Mouse (Mus musculus) stomach, embryonic 16.5 days (tissue): ENCODE results near the gene Lekr1. TPM values are rescaled to one million over a fixed set of nuclear protein-coding genes. Genes with fewer than 3 reads are reported as not detected.

Source experiments
- ATAC-seq: fragments of 200-750 bp; cut with Nextera tagmentation; 2 replicates; pipeline ENCODE4 v1.8.0; 2017; ENCODE audit warnings: moderate number of reproducible peaks, moderate TSS enrichment; ENCODE audit not compliant: insufficient read depth, low FRiP score
- H3K27ac ChIP-seq: fragments of 300-500 bp; sonication (generic); 2 replicates; pipeline ENCODE4 v1.5.1; 2014; ENCODE audit warnings: low read length
- H3K27me3 ChIP-seq: fragments of 300-500 bp; sonication (generic); 2 replicates; pipeline ENCODE4 v1.6.1; 2014; ENCODE audit warnings: low read length, control low read depth, mixed read lengths; ENCODE audit not compliant: control insufficient read depth, insufficient read depth
- H3K36me3 ChIP-seq: fragments of 300-500 bp; sonication (generic); 2 replicates; pipeline ENCODE4 v1.6.1; 2014; ENCODE audit warnings: low read length; ENCODE audit not compliant: control insufficient read depth, insufficient read depth
- H3K4me1 ChIP-seq: fragments of 300-500 bp; sonication (generic); 2 replicates; pipeline ENCODE4 v1.6.1; 2014; ENCODE audit warnings: low read length, control low read depth, mixed read lengths; ENCODE audit not compliant: control insufficient read depth, insufficient read depth
- H3K4me2 ChIP-seq: fragments of 300-500 bp; sonication (generic); 2 replicates; pipeline ENCODE4 v1.6.1; 2014; ENCODE audit warnings: low read depth, low read length, mixed read lengths
- H3K4me3 ChIP-seq: fragments of 300-500 bp; sonication (generic); replicated peaks from 2 replicates; pipeline ENCODE4 v1.5.1; 2014; ENCODE audit warnings: mild to moderate bottlenecking, low read length
- H3K9ac ChIP-seq: fragments of 300-500 bp; sonication (generic); 2 replicates; pipeline ENCODE4 v1.6.1; 2014; ENCODE audit warnings: low read length
- H3K9me3 ChIP-seq: fragments of 300-500 bp; sonication (generic); replicated peaks from 2 replicates; pipeline ENCODE4 v1.6.1; 2016; ENCODE audit warnings: low read length, control low read depth; ENCODE audit not compliant: control insufficient read depth
- WGBS: fragments of 180-500 bp; shearing (Covaris S2); extraction: QIAGEN DNeasy Blood & Tissue Kit; methylation state at CpG from one replicate; pipeline ENCODE4 v1.1.7; 2014; 5-methylcytosine and 5-hydroxymethylcytosine counted together
- polyA plus RNA-seq: library from polyadenylated mRNA; unstranded; fragments of >200 nt; fragmentation: Nextera tagmentation; extraction: Ambion mirVana; gene quantifications from 2 replicates; pipeline ENCODE4 v1.2.1, GENCODE M21; 2015

Gene Lekr1
- polyA plus RNA-seq, 1 experiment from 2014 or later = 7.9 TPM

GRCm38 (mm10) chr3:65802868-65803267 is 136.8 kb downstream of the Lekr1 start:
- H3K9ac ChIP-seq = no peak overlapping the region
- H3K4me1 ChIP-seq = no peaks in the 10 kb centered on the region
- ATAC-seq = 0 out of 2 replicates have a peak, but pooled peaks have one; percentile 69
- H3K9me3 ChIP-seq = no peaks in the 10 kb centered on the region
- H3K4me2 ChIP-seq = no peak overlapping the region
- H3K27ac ChIP-seq = no peak overlapping the region
- WGBS = 43% methylated on average over 5 of the region's 5 CpGs
- no peak overlapping the region for H3K4me3 ChIP-seq
- H3K36me3 ChIP-seq = no peaks in the 10 kb centered on the region
- no peaks in the 10 kb centered on the region for H3K27me3 ChIP-seq

DNA sequence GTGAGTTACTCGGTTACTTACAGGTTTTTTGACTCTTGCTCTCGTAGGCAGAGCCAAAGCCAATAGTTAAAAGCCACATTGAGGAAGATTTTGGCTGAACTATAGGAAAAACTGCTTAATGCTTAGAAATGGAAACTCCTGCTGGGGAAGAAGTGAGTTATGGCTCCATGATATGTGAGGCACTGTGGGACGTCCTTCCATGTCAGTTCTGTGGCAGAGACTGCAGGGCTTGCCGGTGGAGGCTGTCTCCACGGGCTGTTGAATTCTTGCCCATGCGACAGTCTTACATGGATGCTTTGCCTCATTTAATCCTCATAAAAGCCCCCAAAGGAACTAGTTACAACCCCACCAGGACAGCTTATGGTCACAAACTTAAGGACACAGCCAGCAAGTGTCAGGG is 148.9 kb downstream of the Lekr1 start:
- 80% methylated on average over 6 of the region's 6 CpGs for WGBS
- Histone ChIP-seq H3K4me1 (no peaks in the 10 kb centered on the region), H3K36me3 (no peaks in the 10 kb centered on the region), H3K27ac (no peak overlapping the region), H3K9ac (no peak overlapping the region), H3K4me3 (no peak overlapping the region), H3K27me3 (no peaks in the 10 kb centered on the region), H3K4me2 (no peak overlapping the region), H3K9me3 (no peaks in the 10 kb centered on the region)
- no peak for ATAC-seq

DNA sequence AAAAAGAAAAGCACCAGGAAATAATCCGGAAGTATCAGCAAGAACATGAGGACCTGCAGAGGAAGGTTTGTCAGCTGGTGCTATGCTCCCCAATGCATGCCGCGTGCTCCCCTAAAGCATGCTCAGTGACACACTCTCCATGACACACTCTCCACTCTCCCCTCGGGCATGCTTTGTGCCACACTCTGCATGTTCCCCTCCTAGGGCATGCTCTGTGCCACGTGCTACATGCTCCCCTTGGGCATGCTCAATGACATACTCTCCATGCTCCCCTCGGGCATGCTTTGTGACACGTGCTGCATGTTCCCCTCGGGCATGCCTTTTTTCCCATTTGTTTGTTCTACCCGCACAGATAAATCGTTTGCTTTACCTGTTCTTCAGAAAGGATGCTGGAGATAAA is 150.0 kb downstream of the Lekr1 start:
- Histone ChIP-seq H3K4me3 (no peak overlapping the region), H3K9ac (no peak overlapping the region), H3K36me3 (no peaks in the 10 kb centered on the region), H3K4me2 (no peak overlapping the region), H3K27ac (no peak overlapping the region), H3K4me1 (0 out of 2 replicates have a peak, but pooled peaks cover 3% of the 10 kb centered on the region), H3K27me3 (no peaks in the 10 kb centered on the region), H3K9me3 (no peaks in the 10 kb centered on the region)
- 71% methylated on average over 10 of the region's 10 CpGs for WGBS
- ATAC-seq = no peak

DNA sequence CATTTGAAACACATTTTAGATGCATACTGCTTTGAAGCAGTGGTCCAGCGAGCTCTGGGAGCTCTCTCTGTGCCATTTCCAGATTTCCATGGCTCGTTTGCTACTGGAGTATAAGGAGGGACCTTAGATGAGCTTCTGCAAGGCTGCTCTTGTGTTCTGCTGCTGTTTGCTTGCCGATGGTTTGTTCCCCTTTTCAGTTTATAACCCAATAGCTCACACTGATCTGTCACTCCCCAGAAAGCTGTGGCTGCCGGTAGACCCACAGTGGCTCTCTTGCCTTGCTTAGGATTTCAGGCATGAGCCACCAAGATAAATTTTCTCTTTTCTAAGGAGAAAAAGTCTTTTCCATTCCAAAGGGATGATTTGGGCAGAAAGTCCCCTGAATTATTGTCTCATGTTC is 152.6 kb downstream of the Lekr1 start:
- Histone ChIP-seq H3K4me1 (0 out of 2 replicates have a peak, but pooled peaks cover 3% of the 10 kb centered on the region), H3K4me2 (no peak overlapping the region), H3K9ac (no peak overlapping the region), H3K36me3 (no peaks in the 10 kb centered on the region), H3K27ac (no peak overlapping the region), H3K9me3 (no peaks in the 10 kb centered on the region), H3K4me3 (no peak overlapping the region), H3K27me3 (no peaks in the 10 kb centered on the region)
- WGBS = 76% methylated on average over 4 of the region's 4 CpGs
- no peak for ATAC-seq

- WGBS = 38% methylated on average over 6 of the region's 6 CpGs
- Histone ChIP-seq H3K9ac (no peak overlapping the region), H3K4me1 (0 out of 2 replicates have a peak, but pooled peaks cover 6% of the 10 kb centered on the region), H3K4me3 (no peak overlapping the region), H3K36me3 (no peaks in the 10 kb centered on the region), H3K9me3 (no peaks in the 10 kb centered on the region), H3K27me3 (no peaks in the 10 kb centered on the region), H3K27ac (no peak overlapping the region), H3K4me2 (no peak overlapping the region)
- ATAC-seq = no peak
These were observed 153.8 kb downstream of the Lekr1 start for GRCm38 (mm10) chr3:65819841-65820240.

DNA sequence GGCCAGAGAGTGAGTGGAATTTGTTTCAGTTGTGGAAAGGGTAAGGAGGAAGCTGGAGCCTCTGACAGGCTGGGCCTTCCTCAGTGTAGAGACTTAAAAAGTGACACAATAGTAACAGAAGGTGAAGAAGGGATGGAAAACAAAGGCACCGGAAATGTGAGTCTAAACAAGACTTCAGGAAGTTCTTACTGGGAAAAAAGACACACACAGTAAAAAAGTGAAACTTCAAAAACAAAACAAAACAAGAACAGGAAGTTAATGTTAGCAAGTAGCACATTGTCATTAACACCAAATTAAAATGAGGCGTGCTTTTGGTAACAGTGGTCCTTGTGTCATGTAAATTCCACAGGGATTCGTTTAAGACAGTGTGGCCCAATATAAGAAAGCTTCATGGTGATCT is 158.9 kb downstream of the Lekr1 start:
- H3K9ac ChIP-seq = no peak overlapping the region
- H3K4me2 ChIP-seq = no peak overlapping the region
- no peak for ATAC-seq
- H3K4me3 ChIP-seq = no peak overlapping the region
- no peaks in the 10 kb centered on the region for H3K9me3 ChIP-seq
- H3K4me1 ChIP-seq = peaks cover 10% of the 10 kb centered on the region; the same call in 1 of the 2 replicates
- H3K27ac ChIP-seq = peak overlapping the region; percentile 48; the same call in 1 of the 2 replicates
- 60% methylated on average over 3 of the region's 3 CpGs for WGBS
- no peaks in the 10 kb centered on the region for H3K36me3 ChIP-seq
- no peaks in the 10 kb centered on the region for H3K27me3 ChIP-seq

DNA sequence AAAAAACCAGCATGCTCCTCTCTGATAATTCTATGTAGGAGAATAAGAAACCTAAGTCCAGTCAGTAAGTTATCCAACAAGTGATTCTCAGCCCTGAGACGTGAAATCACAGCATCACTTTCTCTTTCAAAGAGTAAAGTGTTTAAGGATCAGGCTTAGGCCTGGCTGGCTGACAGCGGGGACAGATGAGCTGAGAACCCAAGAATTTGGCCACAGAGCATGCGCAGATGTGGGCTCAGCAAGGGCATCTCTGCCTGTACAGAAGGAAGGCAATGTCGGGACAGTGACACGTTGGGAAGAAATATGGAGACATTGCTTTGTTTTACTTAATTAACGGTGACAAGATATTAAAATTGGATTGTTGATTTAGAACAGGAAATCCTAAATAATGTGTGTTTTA is 160.7 kb downstream of the Lekr1 start:
- H3K36me3 ChIP-seq = no peaks in the 10 kb centered on the region
- no peaks in the 10 kb centered on the region for H3K27me3 ChIP-seq
- peaks cover 7% of the 10 kb centered on the region; the same call in 1 of the 2 replicates for H3K4me1 ChIP-seq
- no peak overlapping the region for H3K4me3 ChIP-seq
- ATAC-seq = no peak
- H3K9ac ChIP-seq = no peak overlapping the region
- no peak overlapping the region for H3K27ac ChIP-seq
- H3K9me3 ChIP-seq = no peaks in the 10 kb centered on the region
- 80% methylated on average over 6 of the region's 6 CpGs for WGBS
- H3K4me2 ChIP-seq = no peak overlapping the region

- H3K9ac ChIP-seq = no peak overlapping the region
- H3K27me3 ChIP-seq = no peaks in the 10 kb centered on the region
- no peak overlapping the region for H3K27ac ChIP-seq
- H3K4me3 ChIP-seq = no peak overlapping the region
- ATAC-seq = no peak
- no peaks in the 10 kb centered on the region for H3K36me3 ChIP-seq
- H3K4me2 ChIP-seq = no peak overlapping the region
- 76% methylated on average over 5 of the region's 5 CpGs for WGBS
- H3K4me1 ChIP-seq = peaks cover 9% of the 10 kb centered on the region; the same call in 1 of the 2 replicates
- H3K9me3 ChIP-seq = no peaks in the 10 kb centered on the region
These were observed 161.4 kb downstream of the Lekr1 start for GRCm38 (mm10) chr3:65827400-65827799.

DNA sequence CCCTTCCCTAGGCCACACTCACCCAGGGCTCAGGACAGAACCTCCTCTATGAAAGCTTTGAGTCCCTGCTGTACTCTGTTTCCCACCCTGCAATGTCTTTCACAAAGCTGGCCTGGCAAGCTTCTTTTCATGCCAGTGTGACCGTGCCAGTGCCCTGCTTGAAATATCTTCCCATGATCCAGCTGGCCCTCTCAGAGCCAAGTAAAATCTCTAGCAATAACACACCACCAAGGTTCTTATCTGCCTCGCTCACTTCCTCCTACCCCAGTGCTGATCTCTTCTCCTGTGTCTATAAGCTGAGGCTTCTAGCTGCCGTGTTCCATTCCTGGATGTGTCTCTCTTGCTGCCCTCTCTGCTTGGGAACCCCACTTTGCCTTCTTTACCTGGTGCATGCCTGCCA is 162.0 kb downstream of the Lekr1 start:
- H3K27me3 ChIP-seq = no peaks in the 10 kb centered on the region
- H3K36me3 ChIP-seq = no peaks in the 10 kb centered on the region
- H3K27ac ChIP-seq = no peak overlapping the region
- no peak overlapping the region for H3K9ac ChIP-seq
- 80% methylated on average over 3 of the region's 3 CpGs for WGBS
- H3K4me3 ChIP-seq = no peak overlapping the region
- H3K4me2 ChIP-seq = no peak overlapping the region
- no peaks in the 10 kb centered on the region for H3K9me3 ChIP-seq
- ATAC-seq = no peak
- H3K4me1 ChIP-seq = peaks cover 10% of the 10 kb centered on the region; the same call in 1 of the 2 replicates
